Mouse (Mus musculus) CD4-positive, CD25-positive, alpha-beta regulatory T cell, adult 9 weeks (primary cell): ENCODE data around the gene Gm3488. TPM values are rescaled to one million over a fixed set of nuclear protein-coding genes. Genes with fewer than 3 reads are reported as not detected.

Source experiments
- polyA plus RNA-seq: library from polyadenylated mRNA; unstranded; fragments of 100-300 nt; shearing (Covaris generic); gene quantifications from one replicate; pipeline ENCODE4 v1.2.1, GENCODE M21; 2017

Gm3488 gene
- 6.7 TPM for polyA plus RNA-seq

GRCm38 (mm10) chr14:5501374-5501773 is at the start of gene Gm3488:
Gene Gm3488 (plus strand): TSS chr14:5501674.

GRCm38 (mm10) chr14:5455367-5455766 is 46.1 kb upstream of the Gm3488 start, which contains the start of gene Gm3194:
Gene Gm3194 (minus strand): TSS chr14:5455467.

GRCm38 (mm10) chr14:5477730-5478129 is 23.7 kb upstream of the Gm3488 start, which contains the start of gene Gm8246:
Gene Gm8246 (minus strand): TSS chr14:5477830.

GRCm38 (mm10) chr14:5483907-5484306 is 17.6 kb upstream of the Gm3488 start, which contains the start of gene Gm3187:
Gene Gm3187 (plus strand): TSS chr14:5484207.

GRCm38 (mm10) chr14:5538196-5538595 is 36.7 kb downstream of the Gm3488 start, which contains the start of gene Gm3532:
Gene Gm3532 (plus strand): TSS chr14:5538496.

Other genes with a start within 250 kb of the Gm3488 start
- not detected for gene Gm3526, start 241.1 kb upstream of the Gm3488 start, polyA plus RNA-seq
- not detected for gene Gm3542, start 166.7 kb upstream of the Gm3488 start, polyA plus RNA-seq
- gene Gm3500, start 112.6 kb upstream of the Gm3488 start, polyA plus RNA-seq, result 7.5 TPM
- gene Gm3194, start 46.2 kb upstream of the Gm3488 start, polyA plus RNA-seq, result 2.9 TPM
- not detected for gene Gm8246, start 23.8 kb upstream of the Gm3488 start, polyA plus RNA-seq
- not detected for gene Gm3187, start 17.5 kb upstream of the Gm3488 start, polyA plus RNA-seq
- not detected for gene Gm3532, start 36.8 kb downstream of the Gm3488 start, polyA plus RNA-seq
- gene Gm8265, start 131.4 kb downstream of the Gm3488 start, polyA plus RNA-seq, result not detected
- not detected for gene Gm9603, start 185.8 kb downstream of the Gm3488 start, polyA plus RNA-seq
- gene Gm3373, start 239.9 kb downstream of the Gm3488 start, polyA plus RNA-seq, result 0.66 TPM